Mouse (Mus musculus): Measurements from ENCODE around the gene Xpr1. TPM values are rescaled to one million over a fixed set of nuclear protein-coding genes. Genes with fewer than 3 reads are reported as not detected.

Xpr1 gene
- polyA plus RNA-seq, 1 experiment from 2014 or later, result 44.9 TPM

DNA sequence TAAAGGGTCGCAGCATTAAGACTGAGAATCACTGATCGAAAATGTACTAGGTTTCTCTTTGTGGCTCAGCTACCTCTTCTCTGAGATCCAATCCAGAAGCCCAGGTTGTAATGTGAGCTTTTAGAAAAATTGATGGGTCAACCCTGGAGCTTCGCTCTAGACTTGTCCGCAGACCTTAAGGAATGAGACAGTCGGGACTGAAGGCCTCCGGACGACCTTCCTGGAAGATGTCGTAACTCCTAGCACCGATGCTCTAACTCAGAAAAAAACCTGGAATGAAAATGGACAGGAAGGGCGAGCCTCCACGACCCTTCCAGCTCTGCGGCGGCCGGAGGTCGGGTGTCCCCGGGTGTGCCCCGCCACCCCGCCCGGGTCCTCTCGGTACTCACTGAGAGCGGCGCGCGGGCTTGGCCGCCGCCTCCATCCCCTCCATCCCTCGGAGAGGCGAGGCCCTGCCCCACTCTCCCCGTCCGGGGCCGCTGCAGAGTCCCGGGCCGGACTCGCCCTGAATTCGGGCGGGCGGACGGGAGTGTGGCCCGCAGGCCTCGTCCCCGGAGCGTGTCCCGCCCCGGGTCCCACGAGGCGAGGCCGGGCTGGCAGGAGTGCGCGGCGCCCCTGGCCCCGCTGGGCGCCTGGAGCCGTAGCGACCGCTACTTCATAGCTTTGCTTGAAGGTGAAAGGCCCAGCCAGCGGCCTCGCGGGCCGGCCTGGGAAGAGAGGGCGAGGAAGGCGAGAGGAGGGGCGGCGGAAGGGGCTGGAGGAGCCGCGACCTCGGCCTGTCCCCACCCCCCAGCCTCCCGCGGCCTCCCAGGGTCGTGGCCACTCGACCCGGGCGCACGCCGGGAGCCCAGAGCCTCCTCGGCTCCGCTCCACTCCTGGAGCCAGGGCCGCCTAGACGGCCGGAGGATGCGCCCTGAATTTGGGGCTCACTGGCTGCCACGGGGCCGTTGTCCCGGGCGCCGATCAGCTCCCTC is 173.1 kb downstream of the Xpr1 start, which contains the start of gene BC034090:
Gene BC034090, minus strand, starts transcription at position 648 of the 974 bp plus-strand sequence.
- Histone ChIP-seq H3K4me2 (peak within 1 kb of the TSS; percentile 81), H3K36me3 (no peaks in the 10 kb centered on the region), H3K9me3 (no peaks in the 10 kb centered on the region), H3K4me1 (replicated peaks) (peaks cover 18% of the 10 kb centered on the region), H3K27ac (peak within 1 kb of the TSS; percentile 23; the same call in 1 of the 2 replicates), H3K4me3 (peak within 1 kb of the TSS; percentile 50), H3K27me3 (peaks cover 27% of the 10 kb centered on the region), H3K9ac (peak within 1 kb of the TSS; percentile 78)
- WGBS, result 2% methylated on average over 78 of the region's 85 CpGs
- ATAC-seq (ENCODE audit: low FRiP score), result peak; percentile 58

DNA sequence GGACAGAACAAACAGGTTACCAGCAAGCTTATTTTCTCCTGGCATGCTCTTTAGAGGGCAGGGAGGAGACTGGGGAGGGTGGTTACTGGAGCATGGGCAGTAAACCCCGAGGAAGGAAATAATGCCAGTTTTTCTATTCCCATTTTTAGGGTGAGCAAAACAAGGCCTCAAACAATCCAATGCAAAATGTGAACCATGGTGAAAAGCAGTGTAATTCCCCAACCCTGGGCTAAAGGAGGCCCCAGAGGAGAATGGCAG is 174.8 kb downstream of the Xpr1 start:
- 68% methylated on average over 1 of the region's 1 CpGs for WGBS
- no peak overlapping the region for H3K4me2 ChIP-seq
- no peak overlapping the region for H3K27ac ChIP-seq
- H3K9ac ChIP-seq, result no peak overlapping the region
- no peaks in the 10 kb centered on the region for H3K9me3 ChIP-seq
- no peak for ATAC-seq (ENCODE audit: low FRiP score)
- no peaks in the 10 kb centered on the region for H3K36me3 ChIP-seq
- H3K27me3 ChIP-seq, result peaks cover 27% of the 10 kb centered on the region
- peaks cover 24% of the 10 kb centered on the region for H3K4me1 ChIP-seq (replicated peaks)
- H3K4me3 ChIP-seq, result no peak overlapping the region

DNA sequence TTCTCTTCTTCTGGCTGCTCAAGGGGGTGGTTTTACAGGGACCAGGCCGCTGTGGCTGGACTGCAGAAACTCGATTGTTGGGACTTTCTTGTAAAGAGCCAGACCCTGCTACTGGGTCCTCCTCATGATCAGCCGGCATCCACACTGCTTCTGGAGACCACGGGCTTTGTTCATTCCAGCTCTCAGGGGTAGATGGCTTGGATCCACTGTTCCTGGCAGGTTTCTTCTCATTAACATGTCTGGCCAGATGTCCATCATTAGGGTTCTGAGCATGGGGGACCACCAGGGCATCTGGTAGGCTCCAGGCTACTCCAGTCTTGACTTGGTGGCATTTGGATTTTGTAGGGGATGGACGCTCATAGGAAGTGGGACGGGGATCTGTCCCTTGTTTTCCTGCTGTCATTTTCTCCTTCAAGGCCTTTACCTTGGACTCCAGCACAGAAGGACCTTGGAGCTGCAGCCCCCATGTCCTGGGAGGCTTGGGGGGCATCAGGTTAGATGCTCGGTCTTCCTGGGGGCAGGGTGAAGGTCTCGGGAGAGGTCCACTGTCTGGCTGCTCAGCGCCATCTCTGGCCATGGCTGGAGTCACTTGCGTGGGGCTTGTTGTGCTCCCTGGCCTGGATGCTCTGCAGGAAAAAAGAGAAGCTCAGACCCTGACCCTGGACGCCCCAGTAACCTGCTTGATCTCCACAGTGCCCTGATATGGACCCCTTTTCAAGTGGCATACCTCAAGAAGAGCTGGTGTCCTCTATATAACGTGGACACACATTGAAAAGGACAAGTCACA is 175.3 kb downstream of the Xpr1 start:
- Histone ChIP-seq H3K27ac (no peak overlapping the region), H3K4me1 (replicated peaks) (peaks cover 29% of the 10 kb centered on the region), H3K9me3 (no peaks in the 10 kb centered on the region), H3K27me3 (peaks cover 27% of the 10 kb centered on the region), H3K4me3 (no peak overlapping the region), H3K4me2 (no peak overlapping the region), H3K9ac (no peak overlapping the region), H3K36me3 (no peaks in the 10 kb centered on the region)
- no peak for ATAC-seq (ENCODE audit: low FRiP score)
- WGBS, result 80% methylated on average over 12 of the region's 12 CpGs

DNA sequence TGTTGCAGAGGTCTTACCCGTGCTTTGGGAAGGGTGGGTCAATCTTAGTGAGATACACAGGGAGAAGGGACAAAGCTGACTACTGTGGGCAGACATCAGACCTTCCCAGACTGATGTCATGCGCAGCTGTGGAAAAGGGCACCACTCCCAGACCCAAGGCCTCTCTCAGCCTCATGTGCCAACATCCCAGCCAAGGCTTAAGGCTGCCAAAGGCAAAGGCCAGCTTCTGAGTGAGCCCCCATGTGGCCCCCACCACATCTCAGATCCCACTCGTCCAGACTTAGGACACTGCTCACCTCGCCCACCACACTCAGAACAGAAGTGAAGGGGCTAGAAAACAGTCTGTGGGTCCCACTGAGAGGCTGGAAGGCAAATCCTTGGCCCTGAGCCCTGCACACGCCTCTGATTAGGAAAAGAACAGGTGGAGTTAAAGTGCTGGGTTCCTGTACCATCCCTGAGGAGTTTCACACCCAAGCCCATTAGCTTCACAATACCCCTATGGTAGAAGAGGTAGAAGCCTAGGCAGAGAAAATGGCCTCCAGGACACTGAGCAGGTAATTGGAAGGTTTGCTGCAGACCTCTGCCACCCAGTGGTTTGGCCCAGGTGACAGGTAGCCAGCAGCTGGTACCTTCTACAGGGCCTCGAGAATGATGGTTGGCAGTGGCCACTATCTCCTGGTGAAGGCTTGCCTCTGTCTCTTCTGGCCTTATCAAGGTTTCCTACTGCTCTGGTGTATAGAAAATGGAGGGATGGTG is 177.1 kb downstream of the Xpr1 start:
- peaks cover 21% of the 10 kb centered on the region for H3K27me3 ChIP-seq
- H3K4me1 ChIP-seq (replicated peaks), result peaks cover 45% of the 10 kb centered on the region
- no peak for ATAC-seq (ENCODE audit: low FRiP score)
- 86% methylated on average over 6 of the region's 6 CpGs for WGBS
- H3K36me3 ChIP-seq, result no peaks in the 10 kb centered on the region
- H3K9ac ChIP-seq, result no peak overlapping the region
- H3K4me2 ChIP-seq, result no peak overlapping the region
- H3K9me3 ChIP-seq, result no peaks in the 10 kb centered on the region
- H3K4me3 ChIP-seq, result no peak overlapping the region
- H3K27ac ChIP-seq, result no peak overlapping the region

DNA sequence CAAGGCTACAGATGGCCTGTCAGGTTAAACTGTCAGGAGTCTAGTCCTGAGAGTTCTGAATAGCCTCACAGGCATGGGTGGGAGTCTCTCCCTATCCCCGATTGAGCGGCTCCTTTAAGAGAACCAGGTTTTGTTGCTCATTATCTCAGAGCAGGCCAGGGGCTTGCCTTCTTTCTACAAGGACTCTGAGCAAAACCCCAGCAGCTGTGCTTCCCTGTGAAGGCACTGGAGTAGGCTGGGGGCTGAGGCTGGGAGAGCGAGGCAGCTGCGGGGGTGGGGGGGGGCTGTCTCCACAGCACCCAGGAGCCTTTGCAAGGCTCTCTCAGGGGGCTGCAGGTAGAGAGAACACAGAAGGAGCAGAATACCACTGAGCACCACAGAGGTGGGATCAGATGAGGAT is 178.0 kb downstream of the Xpr1 start:
- Histone ChIP-seq H3K27ac (no peak overlapping the region), H3K4me3 (no peak overlapping the region), H3K4me2 (no peak overlapping the region), H3K9me3 (no peaks in the 10 kb centered on the region), H3K9ac (peak overlapping the region; percentile 43; the same call in 1 of the 2 replicates), H3K4me1 (replicated peaks) (peaks cover 45% of the 10 kb centered on the region), H3K27me3 (peaks cover 11% of the 10 kb centered on the region), H3K36me3 (no peaks in the 10 kb centered on the region)
- no peak for ATAC-seq (ENCODE audit: low FRiP score)
- WGBS, result 67% methylated on average over 4 of the region's 4 CpGs

DNA sequence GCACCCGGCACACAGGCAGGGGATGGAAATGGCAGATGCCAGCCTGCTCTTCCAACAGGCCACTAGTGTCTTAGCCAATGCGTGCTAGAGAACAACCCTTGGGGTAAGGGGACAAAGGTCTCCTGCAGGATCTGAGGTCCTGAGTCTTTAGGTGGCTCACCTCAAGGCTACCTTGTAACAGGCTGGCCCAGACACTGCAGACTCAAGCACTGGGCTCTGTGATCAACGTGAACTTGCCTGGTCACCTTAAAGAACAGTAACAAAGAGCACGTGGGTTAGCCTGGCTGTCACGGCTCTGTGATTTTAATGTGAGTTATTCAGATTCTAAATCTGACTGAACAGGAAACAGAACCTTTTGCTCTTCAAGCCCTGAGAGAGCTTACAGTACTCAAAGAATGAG is 179.1 kb downstream of the Xpr1 start:
- H3K9me3 ChIP-seq, result no peaks in the 10 kb centered on the region
- H3K9ac ChIP-seq, result no peak overlapping the region
- H3K4me3 ChIP-seq, result no peak overlapping the region
- no peak for ATAC-seq (ENCODE audit: low FRiP score)
- WGBS, result 82% methylated on average over 5 of the region's 5 CpGs
- H3K36me3 ChIP-seq, result no peaks in the 10 kb centered on the region
- H3K4me1 ChIP-seq (replicated peaks), result peaks cover 50% of the 10 kb centered on the region
- peaks cover 10% of the 10 kb centered on the region for H3K27me3 ChIP-seq
- H3K4me2 ChIP-seq, result no peak overlapping the region
- H3K27ac ChIP-seq, result no peak overlapping the region

DNA sequence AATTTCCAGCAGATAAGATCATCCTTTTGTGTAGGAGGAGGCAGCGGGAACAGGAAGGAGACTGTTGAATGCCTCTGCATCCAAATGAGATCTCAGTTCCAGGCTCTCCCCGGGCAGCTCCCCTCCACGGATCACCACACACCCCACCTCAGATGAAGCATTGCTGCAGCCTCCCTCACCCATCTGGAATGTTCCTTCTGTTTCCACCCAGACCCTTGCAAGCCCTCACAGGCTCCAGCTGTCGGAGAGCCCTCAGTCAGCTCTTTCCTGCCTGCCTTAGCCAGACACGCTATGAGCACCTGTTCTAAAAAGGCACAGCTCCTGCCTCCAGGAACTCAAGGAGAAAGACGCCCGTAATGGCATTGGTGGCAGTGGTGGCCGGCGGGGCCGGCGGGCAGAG is 179.8 kb downstream of the Xpr1 start:
- no peak for ATAC-seq (ENCODE audit: low FRiP score)
- no peak overlapping the region for H3K4me3 ChIP-seq
- H3K4me1 ChIP-seq (replicated peaks), result peaks cover 57% of the 10 kb centered on the region
- 67% methylated on average over 11 of the region's 11 CpGs for WGBS
- H3K36me3 ChIP-seq, result no peaks in the 10 kb centered on the region
- H3K4me2 ChIP-seq, result no peak overlapping the region
- no peaks in the 10 kb centered on the region for H3K9me3 ChIP-seq
- H3K9ac ChIP-seq, result no peak overlapping the region
- peaks cover 4% of the 10 kb centered on the region for H3K27me3 ChIP-seq
- peak overlapping the region; percentile 62; the same call in 1 of the 2 replicates for H3K27ac ChIP-seq

DNA sequence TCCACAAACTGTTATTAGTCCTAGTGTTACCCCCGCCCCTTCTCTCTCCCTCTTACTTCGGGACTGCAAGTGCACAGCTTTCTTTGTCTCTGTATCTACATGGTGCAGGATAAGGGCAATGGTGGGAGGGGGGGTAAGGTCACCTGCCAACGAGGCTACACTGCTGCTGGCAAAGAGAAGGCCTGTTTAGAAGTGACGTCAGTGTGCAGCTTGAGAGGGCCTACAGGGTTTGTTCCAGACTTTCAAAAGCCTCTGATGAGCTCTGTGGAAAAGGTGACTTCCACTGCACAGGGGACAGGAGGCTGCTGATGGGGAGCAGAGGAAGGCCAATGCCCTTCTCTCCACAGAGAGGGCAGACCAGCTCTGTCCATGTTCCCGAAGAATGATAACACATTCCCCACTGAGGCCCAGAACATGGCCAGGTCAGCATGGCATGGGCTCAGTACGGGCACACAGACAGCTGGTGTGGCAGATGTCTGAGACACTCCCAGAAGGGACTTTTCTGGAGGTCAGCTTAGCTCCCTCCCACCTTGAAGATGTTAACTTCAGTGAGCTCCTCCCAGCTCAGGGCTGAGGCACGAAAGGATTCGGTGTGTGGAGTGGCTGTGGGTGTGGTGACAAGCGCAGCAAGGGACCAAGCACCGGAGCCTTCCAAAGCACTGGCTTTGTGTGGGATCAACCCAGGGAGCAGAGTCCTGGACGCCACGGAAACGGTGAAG is 180.8 kb downstream of the Xpr1 start:
- H3K4me3 ChIP-seq, result no peak overlapping the region
- H3K36me3 ChIP-seq, result no peaks in the 10 kb centered on the region
- no peak overlapping the region for H3K4me2 ChIP-seq
- H3K27me3 ChIP-seq, result no peaks in the 10 kb centered on the region; the same call in 1 of the 2 replicates
- no peak for ATAC-seq (ENCODE audit: low FRiP score)
- H3K27ac ChIP-seq, result peak overlapping the region; percentile 62; the same call in 1 of the 2 replicates
- H3K9me3 ChIP-seq, result no peaks in the 10 kb centered on the region
- H3K4me1 ChIP-seq (replicated peaks), result peaks cover 66% of the 10 kb centered on the region
- no peak overlapping the region for H3K9ac ChIP-seq
- WGBS, result 34% methylated on average over 13 of the region's 13 CpGs

DNA sequence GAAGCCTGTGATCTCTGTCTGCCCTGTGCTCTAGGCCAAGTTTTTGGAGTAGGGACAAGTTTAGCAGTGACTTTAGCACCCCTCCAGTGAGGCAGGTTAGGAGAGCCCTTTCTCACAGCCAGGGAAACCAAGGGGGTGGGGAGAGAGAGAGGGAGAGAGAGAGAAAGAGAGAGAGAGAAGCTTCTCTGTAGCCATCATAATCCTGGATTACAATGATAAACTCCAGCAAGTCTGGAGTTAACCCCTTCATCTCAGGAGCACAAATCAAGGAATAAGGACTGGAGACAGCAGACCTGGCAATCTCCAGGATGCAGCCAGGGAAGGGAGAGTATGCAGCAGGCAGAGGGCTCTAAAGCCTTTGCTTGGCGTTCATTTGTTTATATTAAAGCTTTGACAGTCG is 181.6 kb downstream of the Xpr1 start:
- no peak overlapping the region for H3K9ac ChIP-seq
- H3K9me3 ChIP-seq, result no peaks in the 10 kb centered on the region
- peak overlapping the region; percentile 94 for H3K27ac ChIP-seq
- ATAC-seq (ENCODE audit: low FRiP score), result no peak
- H3K36me3 ChIP-seq, result no peaks in the 10 kb centered on the region
- WGBS, result 29% methylated on average over 2 of the region's 2 CpGs
- H3K4me1 ChIP-seq (replicated peaks), result peaks cover 75% of the 10 kb centered on the region
- no peak overlapping the region for H3K4me2 ChIP-seq
- no peaks in the 10 kb centered on the region for H3K27me3 ChIP-seq
- no peak overlapping the region for H3K4me3 ChIP-seq

DNA sequence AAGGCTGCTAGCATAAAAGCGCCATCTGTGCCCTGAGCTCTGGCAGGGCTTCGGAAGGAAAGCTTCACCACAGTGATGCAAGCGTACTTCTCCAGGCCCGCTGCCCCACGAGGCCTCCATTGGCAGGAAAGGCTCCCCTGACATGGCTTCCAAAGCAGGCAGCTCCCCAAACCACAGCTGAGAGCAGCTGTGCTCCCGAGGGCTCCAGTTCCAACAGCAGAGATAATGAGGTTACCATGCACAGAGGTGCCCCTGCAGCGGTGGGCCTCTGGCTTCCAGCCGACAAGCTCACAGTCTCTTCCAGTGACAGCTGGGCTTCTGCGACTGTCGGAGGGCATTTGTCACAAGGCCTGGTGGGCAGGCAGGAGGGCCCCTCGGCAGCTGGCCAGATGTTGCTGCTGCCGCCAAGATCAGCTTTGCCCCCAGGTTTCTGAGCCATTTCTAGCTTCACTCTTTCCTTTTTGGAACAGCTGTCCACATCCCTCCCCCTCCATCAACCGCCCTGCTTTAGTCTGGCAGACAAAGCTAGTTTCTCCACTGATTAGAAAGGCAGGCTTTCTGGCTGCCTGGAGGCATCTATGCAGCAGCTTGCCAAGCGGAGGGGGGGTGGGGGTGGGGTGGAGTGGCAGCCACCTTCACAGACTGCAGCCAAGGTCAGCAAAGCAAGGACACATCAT is 183.1 kb downstream of the Xpr1 start:
- H3K4me2 ChIP-seq, result peak overlapping the region; percentile 16; the same call in 1 of the 2 replicates
- no peaks in the 10 kb centered on the region for H3K27me3 ChIP-seq
- H3K4me3 ChIP-seq, result no peak overlapping the region
- H3K27ac ChIP-seq, result peak overlapping the region; percentile 94
- ATAC-seq (ENCODE audit: low FRiP score), result peak; percentile 63
- no peaks in the 10 kb centered on the region for H3K9me3 ChIP-seq
- WGBS, result 10% methylated on average over 14 of the region's 14 CpGs
- no peaks in the 10 kb centered on the region for H3K36me3 ChIP-seq
- peak overlapping the region; percentile 49 for H3K9ac ChIP-seq
- H3K4me1 ChIP-seq (replicated peaks), result peaks cover 86% of the 10 kb centered on the region

DNA sequence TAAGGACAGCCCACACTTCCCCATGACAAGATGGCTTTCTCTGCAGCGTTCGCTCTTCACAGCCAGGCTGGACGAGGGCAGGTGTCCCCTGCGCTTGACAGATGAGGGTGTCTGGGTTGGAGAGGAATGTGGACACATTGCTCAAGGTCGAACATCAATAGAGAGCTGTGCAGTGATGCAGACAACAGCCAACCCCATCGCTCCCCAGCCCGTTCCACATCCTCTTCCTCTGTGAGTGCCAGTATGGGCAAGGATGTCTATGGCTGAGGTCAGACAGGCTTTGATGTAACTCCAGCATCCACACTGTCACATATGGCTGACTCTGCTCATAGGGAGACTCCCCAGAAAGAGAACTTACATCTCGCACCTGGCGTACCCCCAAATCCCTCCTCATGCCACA is 183.8 kb downstream of the Xpr1 start:
- Histone ChIP-seq H3K27me3 (no peaks in the 10 kb centered on the region), H3K9ac (peak overlapping the region; percentile 49), H3K4me3 (no peak overlapping the region), H3K27ac (peak overlapping the region; percentile 94), H3K4me2 (no peak overlapping the region), H3K36me3 (no peaks in the 10 kb centered on the region), H3K4me1 (replicated peaks) (peaks cover 91% of the 10 kb centered on the region), H3K9me3 (no peaks in the 10 kb centered on the region)
- no peak for ATAC-seq (ENCODE audit: low FRiP score)
- 74% methylated on average over 9 of the region's 9 CpGs for WGBS
